Mouse (Mus musculus) myocyte (in vitro differentiated cells): Measurements from ENCODE around the gene Qrich2.

Experiments used
- MAX ChIP-seq: IDR thresholded peaks from one replicate; pipeline ENCODE4 v1.6.1; 2011; ENCODE audit warnings: low read depth, mild to moderate bottlenecking, control low read depth
- MYOD1 ChIP-seq, 3 experiments: IDR thresholded peaks; one replicate each; pipeline ENCODE4 v1.6.1; 2011; ENCODE audit warnings: control low read depth in 2 of 3, low read depth in 2 of 3, mild to moderate bottlenecking in 2 of 3, moderate library complexity in 1 of 3; ENCODE audit not compliant: insufficient read length in 2 of 3, control insufficient read depth in 1 of 3
- MYOG ChIP-seq, 3 experiments: IDR thresholded peaks; one replicate each; pipeline ENCODE4 v1.6.1; 2011; ENCODE audit warnings: control low read depth in 2 of 3, low read depth in 2 of 3, mild to moderate bottlenecking in 2 of 3; ENCODE audit not compliant: insufficient read length in 2 of 3, control insufficient read depth in 1 of 3, insufficient read depth in 1 of 3
- POLR2A ChIP-seq: IDR thresholded peaks from one replicate; pipeline ENCODE4 v1.6.1; 2011; ENCODE audit warnings: low read depth, mild to moderate bottlenecking, control low read depth, moderate library complexity; ENCODE audit not compliant: insufficient read length
- POLR2AphosphoS2 ChIP-seq: IDR thresholded peaks from one replicate; pipeline ENCODE4 v1.6.1; 2011; ENCODE audit warnings: low read depth, control low read depth; ENCODE audit not compliant: insufficient read length
- SRF ChIP-seq: IDR thresholded peaks from one replicate; pipeline ENCODE4 v1.6.1; 2011; ENCODE audit warnings: low read depth; ENCODE audit not compliant: control insufficient read depth, insufficient read length
- TCF12 ChIP-seq: IDR thresholded peaks from one replicate; pipeline ENCODE4 v1.6.1; 2011; ENCODE audit warnings: mild to moderate bottlenecking, control low read depth; ENCODE audit not compliant: poor library complexity, insufficient read depth, severe bottlenecking
- TCF3 ChIP-seq: IDR thresholded peaks from one replicate; pipeline ENCODE4 v1.6.1; 2011; ENCODE audit warnings: low read depth, control low read depth; ENCODE audit not compliant: insufficient read length
- USF1 ChIP-seq: IDR thresholded peaks from one replicate; pipeline ENCODE4 v1.6.1; 2011; ENCODE audit warnings: low read depth, mild to moderate bottlenecking, control low read depth, moderate library complexity

DNA sequence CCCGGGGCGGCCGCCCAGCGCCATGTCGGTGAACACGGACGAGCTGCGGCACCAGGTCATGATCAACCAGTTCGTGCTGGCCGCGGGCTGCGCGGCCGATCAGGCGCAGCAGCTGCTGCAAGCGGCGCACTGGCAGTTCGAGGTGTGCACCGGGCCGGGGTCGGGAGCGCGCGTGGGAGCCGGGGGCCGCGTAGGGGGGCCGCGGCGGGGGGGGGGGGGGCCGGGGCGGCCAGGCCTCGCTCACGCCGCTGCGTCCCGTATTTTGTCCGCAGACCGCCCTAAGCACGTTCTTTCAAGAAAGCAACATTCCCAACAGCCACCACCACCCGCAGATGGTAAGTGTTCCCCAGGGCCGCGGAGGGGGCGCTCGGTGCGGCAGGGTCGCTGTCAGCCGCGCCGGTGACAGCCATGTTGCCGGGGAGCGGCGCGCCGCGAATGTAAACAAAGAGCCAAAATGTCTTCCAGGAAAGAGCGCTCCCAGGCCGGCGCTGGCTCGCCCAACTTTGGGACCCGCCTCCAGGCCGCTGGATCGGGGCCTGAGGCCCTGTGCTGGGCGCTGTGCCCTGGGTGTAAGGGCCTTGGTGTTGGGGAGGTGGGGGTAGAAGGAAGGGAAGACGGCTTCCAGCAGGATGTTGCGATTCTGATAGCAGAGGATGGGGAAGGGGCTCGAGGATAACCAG lies 31.6 kb downstream of the Qrich2 start:
- TF ChIP-seq POLR2A (peak; percentile 18), MYOG (IDR thresholded peaks at IDR 0.05; ENCODE audit: control insufficient read depth in 1 of 3, insufficient read depth in 1 of 3, insufficient read length in 2 of 3, low read depth in 2 of 3) (no peak), POLR2AphosphoS2 (no peak), USF1 (no peak), TCF3 (no peak), SRF (no peak), MAX (no peak), TCF12 (no peak), MYOD1 (IDR thresholded peaks at IDR 0.05; ENCODE audit: control insufficient read depth in 1 of 3, insufficient read length in 2 of 3, low read depth in 2 of 3) (no peak)
